Mouse (Mus musculus): ENCODE results near the gene Clk3.

Clk3 gene

DNA sequence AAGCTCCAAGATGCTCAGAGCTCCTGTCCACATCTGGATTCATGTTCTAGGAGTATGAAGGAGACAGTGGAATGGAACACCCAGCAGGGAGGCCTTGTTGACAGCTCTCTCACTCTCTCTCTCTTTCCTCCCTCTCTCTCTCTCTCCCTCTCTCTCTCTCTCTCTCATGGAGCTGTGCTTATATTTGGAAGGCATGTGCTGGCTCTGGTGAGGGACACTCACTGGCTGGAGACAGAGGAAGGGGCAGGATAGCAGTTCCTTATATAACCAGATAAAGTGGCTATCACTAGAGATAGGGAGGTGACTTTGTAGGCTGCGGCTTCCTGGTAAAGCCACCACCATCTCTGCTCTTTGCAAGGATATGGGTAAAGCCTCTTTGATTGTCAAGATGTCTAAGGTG, 4.6 kb upstream of the Clk3 start:
- in situ Hi-C loops (cut with MboI) = no loop called here

DNA sequence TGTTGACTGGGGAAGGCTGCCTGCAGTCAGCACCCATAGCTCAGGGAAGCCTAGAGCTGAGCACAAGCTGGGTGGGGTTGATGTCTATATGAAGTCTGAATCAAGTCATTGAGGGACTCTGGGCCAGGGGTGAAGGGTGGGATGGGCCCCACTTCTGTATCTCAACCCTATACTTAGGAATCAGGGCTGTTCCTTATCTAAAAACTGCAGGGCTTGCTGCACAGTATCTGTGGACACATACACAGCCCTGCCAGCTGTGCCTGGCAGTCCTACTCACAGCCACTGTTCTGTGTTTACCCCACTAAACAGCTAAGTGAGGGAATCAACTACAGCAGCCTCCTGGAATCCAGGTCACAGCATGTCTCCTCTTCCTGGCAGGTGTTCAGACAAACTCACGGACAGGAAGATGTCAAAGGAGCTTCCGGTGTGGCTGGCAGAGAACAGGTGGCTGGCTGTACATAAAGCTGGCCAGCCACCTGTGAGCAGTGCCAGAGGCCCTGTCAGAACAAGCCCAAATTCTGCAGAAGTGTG, 3.9 kb upstream of the Clk3 start:
- in situ Hi-C loops (cut with MboI) = no loop called here

DNA sequence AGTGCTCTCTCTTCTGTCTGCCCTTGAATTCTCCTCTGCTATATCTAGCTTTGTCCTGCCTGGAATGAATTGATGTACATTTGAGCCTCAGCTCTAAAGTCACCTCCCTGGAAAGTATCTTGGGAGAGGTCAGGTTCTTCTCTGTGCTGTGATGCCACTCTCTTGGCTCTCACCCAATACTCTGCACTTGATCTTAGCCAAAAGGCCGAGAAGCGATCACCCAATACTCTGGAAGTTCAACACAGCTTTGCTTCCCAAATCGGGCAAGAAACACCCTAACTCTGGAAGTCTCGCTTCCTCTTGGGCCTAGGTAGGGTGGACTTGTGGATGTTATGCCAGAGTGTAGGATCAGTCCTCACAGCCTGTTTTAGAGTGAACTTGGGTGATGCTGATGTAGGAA, 1.6 kb upstream of the Clk3 start:
- in situ Hi-C loops (cut with MboI) = no loop called here

DNA sequence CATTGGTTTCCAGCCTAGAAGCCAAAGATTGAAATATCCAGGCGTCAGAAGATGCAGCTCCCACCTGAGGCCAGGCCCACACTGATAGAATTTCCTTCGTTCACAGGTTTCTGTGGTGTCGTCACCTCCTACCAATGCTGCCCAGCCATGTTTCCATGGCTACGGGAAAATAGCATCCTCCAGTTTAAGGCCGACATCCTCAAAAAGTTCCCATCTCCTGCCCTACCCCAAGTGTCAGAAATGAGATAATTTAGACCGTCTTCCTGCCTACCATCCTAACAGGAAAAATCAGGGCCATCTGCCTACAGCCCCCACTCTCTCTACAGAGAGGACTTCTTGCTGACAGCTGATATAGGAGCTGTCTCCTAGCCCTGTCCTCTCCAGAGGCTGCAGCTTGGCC, 771 bp upstream of the Clk3 start:
- in situ Hi-C loops (cut with MboI) = no loop called here

DNA sequence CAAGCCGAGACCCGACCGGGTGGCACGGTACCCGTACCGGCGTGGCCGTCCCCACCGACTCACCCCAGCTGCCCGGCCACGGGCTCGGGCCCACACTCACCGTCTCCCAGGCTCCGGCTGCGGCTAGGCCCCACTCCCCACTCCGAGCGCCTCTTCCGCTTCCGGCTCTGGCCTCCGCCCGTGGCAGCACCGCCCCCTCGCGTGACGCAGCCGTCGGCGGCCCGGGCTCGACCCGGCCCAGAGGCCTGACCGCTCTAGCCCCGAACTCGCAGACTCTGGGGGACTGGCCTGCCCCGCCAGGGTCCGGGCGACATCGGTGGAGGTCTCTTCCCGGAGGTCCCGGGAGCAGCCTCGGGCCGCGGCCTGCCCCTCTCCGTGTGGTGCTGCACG, 691 bp downstream of the Clk3 start:
- in situ Hi-C loops (cut with MboI) = no loop called here

DNA sequence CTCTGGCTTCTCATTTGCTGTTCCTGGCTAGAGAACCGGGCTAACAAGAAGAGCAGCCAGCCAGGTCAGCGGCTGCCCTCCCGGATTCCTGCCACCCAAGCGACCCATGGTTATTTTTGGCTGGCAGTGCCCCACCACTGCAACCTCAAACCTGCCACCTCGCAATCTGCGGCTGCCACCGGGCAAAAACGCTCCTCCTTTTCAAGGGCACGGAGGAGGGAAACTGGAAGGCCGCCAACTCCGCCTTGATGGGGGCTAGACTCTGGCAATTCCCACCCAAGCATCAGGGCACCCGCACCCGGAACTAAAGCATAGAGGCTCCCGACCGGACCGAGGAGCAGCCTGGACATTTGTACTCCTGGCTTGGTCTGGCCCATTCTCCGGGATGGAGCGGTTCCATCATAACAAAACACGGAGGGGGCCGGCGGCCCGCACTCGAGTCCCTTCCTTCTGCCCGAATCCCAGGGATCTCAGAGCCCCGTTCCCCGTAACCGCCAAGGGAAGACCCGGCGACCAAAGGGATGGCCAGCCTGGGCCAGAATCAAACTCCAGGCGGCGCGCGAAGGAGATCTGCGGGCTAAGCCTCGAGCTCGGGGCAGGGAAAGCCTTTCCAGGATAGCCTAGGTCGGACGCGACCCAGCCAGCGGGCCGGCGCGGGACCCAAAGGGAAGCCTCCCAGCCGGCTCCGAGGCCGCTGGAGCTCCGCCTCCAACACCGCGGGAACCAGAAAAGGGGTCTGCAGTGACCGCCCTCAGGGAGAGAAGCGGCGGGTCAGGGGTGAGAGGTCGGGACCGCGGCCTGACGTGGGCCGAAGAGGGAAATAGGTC, 1.3 kb downstream of the Clk3 start:
- in situ Hi-C loops (cut with MboI) = no loop called here

DNA sequence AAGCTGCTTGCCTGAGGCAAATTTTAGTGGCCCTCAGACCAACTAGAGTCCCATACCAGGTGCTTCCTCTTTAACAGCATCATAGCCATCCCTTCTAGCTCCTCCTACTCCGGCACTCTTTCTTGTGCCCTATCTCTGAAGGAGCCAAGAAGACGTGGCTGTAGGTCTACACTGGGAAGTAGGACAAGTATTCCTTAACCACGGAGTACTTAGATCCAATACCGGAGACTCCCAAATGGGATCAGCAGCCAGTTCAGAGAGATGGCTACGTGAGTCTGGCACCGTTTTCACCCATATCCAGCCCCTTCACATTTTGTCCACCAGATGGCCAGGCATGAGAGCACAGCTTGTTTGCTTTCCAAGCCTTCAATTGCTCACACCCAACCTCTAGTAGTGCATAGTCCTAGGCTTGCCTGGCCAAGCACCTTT, 3.1 kb downstream of the Clk3 start:
- in situ Hi-C loops (cut with MboI) = no loop called here

DNA sequence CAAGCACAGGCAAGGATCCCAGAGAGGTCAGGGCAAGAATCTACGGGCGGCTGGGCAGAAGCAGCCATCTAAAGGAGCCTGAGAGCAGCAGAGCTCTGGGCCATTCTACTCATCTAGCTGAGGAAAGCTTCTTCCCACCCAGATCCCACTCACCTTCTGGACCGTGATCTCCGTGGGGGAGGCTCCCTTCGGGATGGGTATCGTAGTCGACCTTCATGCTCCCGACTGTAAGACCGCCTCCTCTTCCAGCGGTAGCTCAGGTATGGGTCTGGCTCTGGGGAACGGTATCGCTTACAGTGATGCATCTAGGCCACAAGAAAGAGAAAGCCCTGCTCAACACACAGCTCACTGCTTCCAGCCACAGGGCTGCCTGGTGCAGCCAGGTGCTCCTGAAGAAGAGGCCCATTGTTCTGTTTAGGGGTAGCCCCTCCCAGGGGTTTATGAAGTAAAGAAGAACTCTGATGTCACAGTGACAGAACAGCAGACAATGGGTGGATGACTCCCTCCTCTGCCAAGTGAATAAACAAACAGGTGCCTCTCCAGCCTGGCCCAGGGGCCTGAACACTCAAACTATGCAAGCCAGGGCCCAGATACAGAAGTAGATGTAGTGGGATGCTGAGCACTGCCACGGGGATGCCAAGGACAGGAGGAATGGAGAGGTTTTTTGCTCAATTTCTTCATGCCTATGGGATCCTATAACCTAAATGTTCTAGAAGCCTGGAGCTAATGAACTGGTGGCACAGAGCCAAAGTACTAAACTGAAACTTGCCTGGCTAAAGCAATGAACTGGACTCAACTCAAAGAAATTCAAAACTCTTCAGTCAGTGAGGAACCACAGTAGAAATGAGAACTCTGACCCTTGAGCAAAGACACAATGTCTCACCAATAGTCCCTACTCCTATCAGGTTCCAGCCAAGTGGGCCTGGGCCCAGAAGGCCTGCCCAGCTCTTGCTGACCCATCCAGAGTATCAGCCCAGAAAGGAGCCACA, 3.8 kb downstream of the Clk3 start:
- in situ Hi-C loops (cut with MboI) = no loop called here

DNA sequence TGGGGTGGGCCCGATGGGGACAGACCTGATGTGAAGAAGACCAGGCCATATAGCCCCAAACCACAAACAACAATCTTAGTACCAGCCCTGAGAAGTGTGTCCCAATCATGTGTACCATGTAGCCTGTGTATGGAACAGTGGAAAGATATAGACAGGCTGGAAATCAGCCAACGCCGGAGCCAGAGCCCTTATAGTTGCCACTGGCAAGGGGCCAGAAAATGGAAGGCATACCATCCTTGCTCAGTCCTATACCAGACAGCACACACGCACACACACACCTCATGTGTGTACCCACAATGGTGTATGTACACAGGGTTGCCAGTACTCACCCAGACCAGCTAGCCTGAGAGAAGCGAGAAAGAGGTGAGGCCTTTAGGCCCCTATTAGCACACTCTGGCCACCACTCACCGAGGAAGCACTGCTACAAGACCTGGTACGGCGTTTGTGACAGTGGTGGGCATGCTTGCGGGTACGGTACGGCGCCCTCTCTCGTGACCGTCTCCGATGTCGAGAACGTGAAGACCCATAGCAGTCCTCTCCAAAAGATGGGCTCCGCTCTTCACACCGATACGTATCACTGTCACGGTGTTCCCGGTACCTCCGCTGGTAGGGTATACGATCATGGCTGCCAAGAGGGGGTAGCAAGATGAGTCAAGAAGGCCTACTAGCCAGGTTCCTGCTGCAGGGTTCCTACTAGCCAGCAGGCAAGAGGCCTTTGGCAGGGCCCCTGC, 5.1 kb downstream of the Clk3 start:
- in situ Hi-C loops (cut with MboI) = no loop called here

DNA sequence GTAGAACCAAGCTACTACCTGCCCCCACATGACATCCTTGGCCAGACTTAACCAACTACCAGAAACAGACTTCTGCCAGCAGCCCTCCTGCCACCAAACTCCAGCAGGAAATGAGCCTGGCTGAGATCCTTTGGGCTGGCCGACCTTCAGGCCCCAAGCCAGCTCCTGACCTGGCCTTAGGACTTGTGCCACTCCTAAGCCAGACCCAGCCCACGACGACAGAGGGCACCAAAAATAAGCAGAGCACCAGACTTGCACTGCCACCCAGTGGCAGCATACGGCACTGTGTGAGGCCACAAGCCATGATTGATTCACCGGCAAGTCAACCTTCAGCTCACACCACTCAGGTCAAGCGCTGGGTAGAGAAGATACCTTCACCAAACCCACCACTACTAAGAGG, 6.4 kb downstream of the Clk3 start:
- in situ Hi-C loops (cut with MboI) = no loop called here

DNA sequence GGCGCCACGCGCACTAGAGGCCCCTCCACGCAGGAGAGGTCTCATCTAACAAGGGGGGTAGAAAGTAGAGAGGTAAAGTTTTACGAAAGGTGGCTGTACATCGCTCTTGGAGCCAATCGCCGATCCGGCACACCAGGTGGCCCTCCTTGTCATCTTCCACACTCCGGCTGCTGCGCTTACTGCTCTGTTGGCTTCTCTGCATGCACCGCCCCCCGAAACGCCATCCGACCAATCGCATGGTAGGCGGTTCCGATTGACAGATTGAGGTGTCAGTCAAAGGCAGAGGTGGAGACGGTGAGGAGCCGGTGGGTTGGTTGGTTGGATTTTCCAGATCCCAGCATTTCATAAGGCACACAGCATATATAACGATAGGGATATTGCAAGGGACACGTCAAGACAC, 7.1 kb downstream of the Clk3 start:
- in situ Hi-C loops (cut with MboI) = no loop called here

DNA sequence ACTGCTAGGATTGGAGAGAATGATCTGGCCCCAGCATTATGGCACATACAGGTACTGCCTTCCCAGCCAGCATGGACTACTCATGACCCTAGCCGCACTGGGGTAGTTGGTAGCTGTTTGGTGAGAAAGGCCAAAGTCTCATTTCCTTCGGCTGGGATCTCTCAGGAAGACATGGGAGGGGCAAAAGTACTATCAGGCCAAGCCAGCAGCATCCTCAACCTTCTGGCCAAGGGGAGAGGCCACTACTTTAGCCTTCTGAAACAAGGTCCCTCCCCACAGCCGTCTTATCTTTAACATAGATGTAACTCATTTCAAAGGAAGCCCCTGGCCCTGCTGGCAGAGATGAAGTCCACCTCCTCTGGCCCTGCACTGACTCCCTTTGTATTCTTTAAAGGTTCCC, 8.1 kb downstream of the Clk3 start:
- in situ Hi-C loops (cut with MboI) = no loop called here

DNA sequence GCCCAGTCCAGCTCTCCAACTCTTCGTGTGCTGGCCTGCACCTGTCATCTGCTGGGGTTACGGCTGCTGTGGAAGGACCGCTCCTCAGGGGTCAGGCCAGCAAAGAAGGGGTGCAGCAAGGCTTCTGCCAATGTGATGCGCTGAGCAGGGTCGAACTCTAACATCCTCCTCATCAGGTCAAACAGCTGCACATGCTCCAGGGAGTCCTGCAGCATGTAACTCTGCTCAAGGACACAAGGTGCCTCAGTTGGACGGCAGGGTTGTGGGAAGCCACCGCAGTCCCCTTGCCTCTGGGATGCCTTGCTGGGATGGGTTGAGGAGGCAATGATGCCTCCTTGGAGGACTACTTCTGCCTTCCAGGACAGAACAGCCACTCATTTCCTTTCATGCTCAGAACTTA, 14.8 kb downstream of the Clk3 start:
- in situ Hi-C loops (cut with MboI) = no loop called here

DNA sequence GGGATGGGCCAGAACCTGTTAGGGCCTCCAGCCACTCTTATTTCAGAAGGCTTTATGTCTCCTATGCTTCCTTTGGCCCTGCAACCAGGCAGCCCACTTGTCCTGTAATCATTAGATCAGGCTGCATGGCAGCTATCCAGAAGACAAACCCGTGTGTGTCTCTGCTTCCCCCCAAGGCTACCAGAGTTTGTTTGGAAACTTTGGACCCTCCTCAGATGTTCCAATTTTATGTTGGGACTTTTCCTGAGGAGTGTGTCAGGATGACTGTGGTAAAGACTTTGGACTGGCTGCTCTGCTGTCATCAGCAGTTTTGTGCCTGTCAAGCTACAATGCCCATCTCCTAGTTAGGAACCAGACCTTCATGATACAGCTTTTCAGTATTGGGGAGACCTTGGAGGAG, 16.8 kb downstream of the Clk3 start:
- in situ Hi-C loops (cut with MboI) = no loop called here

DNA sequence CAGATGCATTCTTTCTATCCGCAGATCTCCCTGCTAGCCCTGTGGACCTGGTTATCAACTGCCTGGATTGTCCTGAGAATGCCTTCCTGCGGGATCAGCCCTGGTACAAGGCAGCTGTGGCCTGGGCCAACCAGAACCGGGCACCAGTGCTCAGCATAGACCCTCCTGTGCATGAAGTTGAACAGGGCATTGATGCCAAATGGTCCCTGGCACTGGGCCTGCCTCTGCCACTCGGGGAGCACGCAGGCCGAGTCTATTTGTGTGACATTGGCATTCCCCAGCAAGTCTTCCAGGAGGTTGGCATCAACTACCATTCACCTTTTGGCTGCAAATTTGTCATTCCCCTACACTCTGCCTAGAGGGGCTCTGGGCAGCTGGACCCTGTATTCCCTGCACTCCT, 17.5 kb downstream of the Clk3 start:
- in situ Hi-C loops (cut with MboI) = no loop called here

DNA sequence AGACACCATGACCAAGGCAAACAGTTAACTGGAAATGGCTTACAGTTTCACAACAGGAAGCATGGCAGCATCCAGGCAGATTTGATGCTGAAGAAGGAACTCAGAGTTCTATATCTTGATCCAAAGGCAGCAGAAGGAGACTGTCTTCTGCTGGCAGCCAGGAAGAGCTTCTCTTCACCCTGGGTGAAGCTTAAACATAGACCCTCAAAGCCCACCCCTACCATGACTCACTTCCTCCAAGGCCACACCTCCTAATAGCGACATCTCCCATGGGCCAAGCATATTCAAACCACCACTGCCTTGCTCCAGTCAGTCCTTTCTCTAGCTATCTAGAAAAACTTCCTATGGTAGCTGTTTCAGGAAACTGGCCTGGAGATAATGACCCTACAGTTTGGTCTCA, 18.6 kb downstream of the Clk3 start:
- in situ Hi-C loops (cut with MboI) = no loop called here

DNA sequence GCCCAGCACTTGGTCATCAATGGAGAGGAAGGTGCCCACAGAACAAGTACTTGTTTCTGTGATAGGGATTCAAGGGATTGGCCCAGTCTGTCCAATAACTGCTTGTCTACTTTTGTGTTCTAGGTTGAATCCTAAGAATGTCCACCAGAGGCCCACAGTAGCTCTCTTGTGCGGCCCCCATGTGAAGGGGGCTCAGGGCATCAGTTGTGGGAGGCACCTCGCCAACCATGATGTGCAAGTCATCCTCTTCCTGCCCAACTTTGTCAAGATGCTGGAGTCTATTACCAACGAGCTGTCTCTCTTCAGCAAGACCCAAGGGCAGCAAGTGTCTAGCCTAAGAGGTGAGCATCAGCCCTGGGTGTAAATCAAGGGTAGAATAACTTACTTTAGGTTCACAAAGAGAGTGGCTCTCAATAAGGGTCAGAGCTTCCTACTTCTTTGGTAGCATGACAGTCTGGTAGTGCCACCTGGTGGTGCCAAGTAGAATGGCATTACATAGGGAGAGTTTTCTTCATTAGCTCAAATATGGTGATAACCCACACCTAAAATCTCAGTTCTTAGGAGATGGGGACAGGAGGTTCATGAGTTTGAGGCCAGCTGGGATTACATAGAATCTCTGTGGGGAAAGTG, 21.1 kb downstream of the Clk3 start:
- in situ Hi-C loops (cut with MboI) = no loop called here

DNA sequence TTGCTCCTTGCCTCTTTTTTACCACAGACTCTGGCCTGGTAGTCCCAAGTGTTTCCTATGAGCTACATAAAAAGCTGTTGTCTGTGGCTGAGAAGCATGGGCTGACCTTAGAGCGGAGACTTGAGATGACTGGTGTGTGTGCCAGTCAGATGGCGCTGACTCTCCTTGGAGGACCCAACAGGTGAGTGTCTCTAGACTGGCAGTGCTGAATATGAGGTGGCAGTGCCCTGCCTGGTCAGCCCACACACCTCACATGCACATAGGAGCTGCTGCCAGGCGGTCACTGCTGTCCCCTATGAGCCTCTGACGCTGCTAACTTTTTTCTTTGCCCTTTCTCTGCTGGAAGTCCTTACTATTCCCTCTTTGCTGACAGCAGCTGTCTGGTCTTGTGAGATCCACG, 25.8 kb downstream of the Clk3 start:
- in situ Hi-C loops (cut with MboI) = no loop called here

DNA sequence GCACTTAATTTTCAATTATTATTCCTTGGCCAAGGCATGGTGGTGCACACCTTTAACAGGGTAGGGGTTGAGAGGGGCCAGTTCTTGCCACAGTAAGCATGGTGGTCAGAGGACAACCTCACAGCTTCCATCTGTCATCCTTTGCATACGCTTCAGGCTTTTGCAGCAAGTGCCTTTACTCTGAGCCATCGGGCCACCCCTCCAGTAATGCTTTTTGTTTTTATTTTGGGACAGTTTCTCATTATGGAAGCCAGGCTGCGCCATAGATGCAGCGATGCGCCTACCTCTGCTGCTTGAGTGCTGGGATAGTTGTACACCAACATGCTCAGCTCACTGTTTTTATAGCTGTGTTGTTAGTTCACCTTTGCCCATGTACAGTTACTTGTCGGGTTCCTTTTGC, 32.1 kb downstream of the Clk3 start:
- in situ Hi-C loops (cut with MboI) = no loop called here

DNA sequence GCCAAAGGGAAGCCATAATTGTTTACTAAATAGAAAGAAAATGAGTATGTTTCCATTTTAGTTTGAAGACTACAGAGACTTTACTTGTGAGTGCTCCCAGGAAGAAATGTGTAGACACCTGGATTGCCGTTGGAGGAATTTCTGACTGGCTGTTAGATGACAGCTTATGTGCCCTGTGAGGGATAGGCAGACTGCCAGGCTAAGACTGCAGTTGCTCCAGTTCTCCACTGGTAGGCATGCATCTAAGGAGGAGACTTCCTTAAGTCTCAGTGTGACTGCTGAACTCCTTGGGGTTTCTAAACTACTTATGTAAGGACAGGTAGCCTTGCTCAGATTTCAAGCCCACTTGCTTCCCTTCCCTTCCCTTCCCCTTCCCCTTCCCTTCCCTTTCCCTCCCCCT, 37.3 kb downstream of the Clk3 start:
- in situ Hi-C loops (cut with MboI) = no loop called here

DNA sequence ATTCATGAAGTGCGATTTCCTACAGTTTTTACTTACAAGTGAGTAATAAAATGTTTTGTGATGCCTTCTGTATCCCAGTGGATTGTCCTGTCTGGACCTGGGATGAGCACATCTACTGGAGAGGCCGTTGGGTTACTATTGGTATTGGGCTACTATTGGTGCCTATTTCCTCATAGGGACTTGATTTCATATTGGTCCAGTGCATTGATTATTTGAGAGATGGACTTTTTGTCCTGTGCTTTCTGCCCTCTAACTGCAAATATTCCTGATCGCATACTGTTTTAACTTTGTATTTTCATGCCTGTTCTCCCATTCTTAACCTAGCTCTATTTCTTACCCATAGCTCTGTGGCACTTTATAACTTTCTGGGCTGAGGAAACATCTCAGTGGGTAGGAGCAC, 41.0 kb downstream of the Clk3 start:
- in situ Hi-C loops (cut with MboI) = no loop called here

DNA sequence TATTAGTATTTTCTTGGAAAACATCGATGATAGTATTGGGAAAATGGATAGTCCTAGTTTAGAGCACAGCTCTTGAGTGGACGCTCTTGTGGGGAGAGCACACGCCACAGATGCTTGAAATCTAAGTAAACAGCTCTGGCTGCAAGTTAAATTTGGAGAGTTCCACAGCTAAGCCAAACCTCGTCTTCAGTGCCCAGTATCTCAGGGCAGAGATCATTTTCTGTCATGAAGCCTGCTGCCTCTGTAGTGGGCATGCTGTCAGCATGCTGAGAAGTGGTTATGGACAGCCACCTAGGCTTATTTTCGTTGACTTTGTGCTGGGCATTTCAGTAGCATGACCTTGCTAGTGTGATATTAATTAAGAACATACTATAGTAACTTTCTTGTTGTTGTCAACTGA, 41.9 kb downstream of the Clk3 start:
- in situ Hi-C loops (cut with MboI) = no loop called here
